Mouse (Mus musculus): Measurements from ENCODE around the gene Olfr794. TPM values are rescaled to one million over a fixed set of nuclear protein-coding genes. Genes with fewer than 3 reads are reported as not detected.

Olfr794 gene
- total RNA-seq (2018; cell fraction: chromatin; rRNA removed): not detected
- total RNA-seq (2018; cell fraction: cytosol; rRNA removed): not detected
- total RNA-seq (2018; cell fraction: nucleus; rRNA removed): not detected
- polyA plus RNA-seq (2018): not detected in 3 replicates

DNA sequence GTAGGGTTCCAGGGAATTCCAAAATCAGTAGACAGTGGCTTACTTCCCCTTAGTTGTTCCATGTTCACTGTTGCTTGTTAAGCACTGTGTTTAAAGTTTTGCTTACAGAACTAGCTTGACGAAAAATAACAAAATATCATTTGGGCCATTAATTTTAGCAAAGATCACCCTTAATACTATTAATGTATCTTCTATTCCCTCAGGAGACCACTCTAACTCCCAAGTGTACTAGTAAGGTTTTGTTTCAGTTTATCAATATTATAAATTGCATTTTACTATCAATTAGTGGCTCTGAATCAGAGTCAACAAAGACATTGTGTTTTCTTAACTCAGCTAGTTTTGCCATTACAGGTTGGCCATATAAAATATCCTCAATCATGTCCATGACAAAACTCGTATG, at the start of gene Olfr794:
Olfr794 (plus strand) TSS at position 301 of the 400 bp plus-strand sequence.
- H3K27ac ChIP-seq: no peak within 1 kb of the TSS
- WGBS (ENCODE audit: missing documents): 81% methylated on average over 2 of the region's 2 CpGs
- no peaks in the 10 kb centered on the region for H3K36me3 ChIP-seq (ENCODE audit: inconsistent target)
- no peaks in the 10 kb centered on the region for H3K79me2 ChIP-seq (ENCODE audit: inconsistent target)
- no peak within 1 kb of the TSS for H3K4me3 ChIP-seq (ENCODE audit: inconsistent target)

DNA sequence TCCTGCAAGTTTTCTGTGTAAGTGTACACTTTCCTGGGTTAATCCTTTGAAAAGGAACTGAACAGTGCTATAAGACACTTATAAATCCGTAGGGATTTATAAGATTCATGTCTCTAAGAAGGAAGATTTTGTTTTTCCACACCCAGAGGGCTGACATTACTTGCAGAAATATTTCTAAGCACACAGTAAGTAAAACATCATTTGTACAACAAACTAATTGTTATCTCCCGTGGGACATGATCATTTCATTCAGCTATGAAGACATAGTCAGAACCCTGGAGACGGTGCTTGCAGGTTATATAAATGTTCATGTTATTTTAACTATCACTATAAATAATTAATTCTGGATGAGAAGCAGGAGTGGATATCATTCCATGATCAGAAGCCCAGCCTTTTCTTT, 46.0 kb upstream of the Olfr794 start, which contains the start of gene Olfr791:
Olfr791 (plus strand) TSS at position 301 of the 400 bp plus-strand sequence.
- H3K79me2 ChIP-seq (ENCODE audit: inconsistent target): no peaks in the 10 kb centered on the region
- H3K4me3 ChIP-seq (ENCODE audit: inconsistent target): no peak within 1 kb of the TSS
- no peaks in the 10 kb centered on the region for H3K36me3 ChIP-seq (ENCODE audit: inconsistent target)
- no peak within 1 kb of the TSS for H3K27ac ChIP-seq
- WGBS (ENCODE audit: missing documents): 66% methylated on average over 3 of the region's 3 CpGs

DNA sequence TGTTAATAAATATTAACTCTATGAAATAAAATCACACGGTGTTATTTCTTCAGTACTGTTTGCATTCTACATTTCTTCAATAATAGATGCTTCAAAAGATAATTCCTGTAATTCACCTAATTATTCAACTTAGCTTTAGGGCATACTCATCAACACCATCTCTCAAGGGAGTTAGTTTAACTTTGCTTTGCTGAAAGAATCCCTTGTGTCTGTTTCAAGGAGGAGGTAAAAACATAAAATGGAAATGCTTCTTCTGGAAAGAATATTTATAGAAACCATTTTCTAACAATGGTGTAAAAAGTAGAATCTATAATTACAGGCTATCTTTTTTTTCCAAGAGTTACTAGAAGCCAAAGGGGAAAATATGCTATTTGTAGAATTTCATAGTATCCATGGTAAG, 28.6 kb upstream of the Olfr794 start, which contains the start of gene Olfr792:
Olfr792 (plus strand) TSS at position 301 of the 400 bp plus-strand sequence.
- Histone ChIP-seq H3K79me2 (ENCODE audit: inconsistent target) (no peaks in the 10 kb centered on the region), H3K4me3 (ENCODE audit: inconsistent target) (no peak within 1 kb of the TSS), H3K36me3 (ENCODE audit: inconsistent target) (no peaks in the 10 kb centered on the region), H3K27ac (no peak within 1 kb of the TSS)
- WGBS (ENCODE audit: missing documents): 82% methylated on average over 1 of the region's 1 CpGs

DNA sequence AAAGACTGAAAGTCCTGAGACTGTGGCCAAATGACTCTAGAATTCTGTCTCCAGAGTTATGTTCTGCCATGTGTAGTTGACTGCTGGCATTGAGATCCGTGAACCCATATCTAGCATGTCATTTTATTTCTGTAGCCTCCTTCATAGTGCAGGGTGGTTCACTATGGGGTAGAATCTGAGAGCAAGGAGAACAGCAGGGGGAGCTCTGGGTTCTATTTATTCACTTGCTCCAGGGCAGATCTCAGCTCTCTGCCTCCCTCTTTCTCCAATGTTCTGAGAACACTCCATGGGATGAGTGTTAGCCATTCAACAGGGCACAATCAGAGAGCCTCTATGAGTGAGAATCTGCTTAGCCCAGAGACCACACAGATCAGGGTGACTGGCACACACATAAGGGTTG, 18.1 kb upstream of the Olfr794 start:
- Histone ChIP-seq H3K27ac (no peak overlapping the region), H3K79me2 (ENCODE audit: inconsistent target) (no peaks in the 10 kb centered on the region), H3K36me3 (ENCODE audit: inconsistent target) (no peaks in the 10 kb centered on the region), H3K4me3 (ENCODE audit: inconsistent target) (no peak overlapping the region)
- WGBS (ENCODE audit: missing documents): 55% methylated on average over 1 of the region's 1 CpGs

DNA sequence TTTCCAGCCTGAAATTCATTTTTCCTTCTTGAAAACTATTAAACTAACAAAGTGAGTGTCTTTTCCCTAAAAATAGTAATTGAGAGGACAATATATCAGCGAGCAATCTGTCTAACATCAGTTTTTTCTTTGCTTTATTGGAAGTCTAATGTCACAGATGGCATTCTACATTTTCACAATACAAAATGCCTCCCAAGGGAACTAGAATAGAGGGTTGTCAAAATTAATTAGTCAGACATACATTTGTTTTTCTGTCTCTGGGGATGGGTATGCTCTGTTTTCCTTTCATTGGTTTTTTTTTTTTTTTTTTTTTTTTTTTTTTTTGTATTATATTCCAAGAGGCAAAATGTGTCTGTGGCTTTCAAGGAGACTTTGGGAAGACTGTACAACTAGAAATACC, 9.6 kb downstream of the Olfr794 start:
- Histone ChIP-seq H3K27ac (no peak overlapping the region), H3K79me2 (ENCODE audit: inconsistent target) (no peaks in the 10 kb centered on the region), H3K36me3 (ENCODE audit: inconsistent target) (no peaks in the 10 kb centered on the region), H3K4me3 (ENCODE audit: inconsistent target) (no peak overlapping the region)
- 42% methylated on average over 1 of the region's 1 CpGs for WGBS (ENCODE audit: missing documents)

DNA sequence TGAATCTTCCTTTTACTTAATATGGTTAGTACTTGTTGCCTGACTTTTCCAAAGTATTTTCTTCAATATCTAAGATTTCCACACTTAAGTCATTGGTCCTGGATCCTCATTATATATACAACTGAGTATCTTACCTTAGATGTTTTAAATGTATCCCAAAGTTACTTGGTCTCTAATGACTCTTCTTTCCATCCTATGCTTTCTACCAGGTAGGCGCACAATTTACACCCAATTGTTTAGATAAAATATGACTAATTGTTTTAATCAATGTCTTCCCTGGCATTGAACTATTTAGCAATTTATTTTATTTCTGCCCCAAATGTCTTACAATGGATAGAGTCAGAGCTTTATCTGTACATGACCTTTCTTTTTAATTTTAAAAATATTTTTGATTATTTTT, 45.0 kb downstream of the Olfr794 start, which contains the start of gene Olfr796:
Olfr796 (minus strand) TSS at position 101 of the 400 bp plus-strand sequence.
- 100% methylated on average over 1 of the region's 1 CpGs for WGBS (ENCODE audit: missing documents)
- no peaks in the 10 kb centered on the region for H3K79me2 ChIP-seq (ENCODE audit: inconsistent target)
- H3K27ac ChIP-seq: no peak within 1 kb of the TSS
- H3K4me3 ChIP-seq (ENCODE audit: inconsistent target): no peak within 1 kb of the TSS
- no peaks in the 10 kb centered on the region for H3K36me3 ChIP-seq (ENCODE audit: inconsistent target)

DNA sequence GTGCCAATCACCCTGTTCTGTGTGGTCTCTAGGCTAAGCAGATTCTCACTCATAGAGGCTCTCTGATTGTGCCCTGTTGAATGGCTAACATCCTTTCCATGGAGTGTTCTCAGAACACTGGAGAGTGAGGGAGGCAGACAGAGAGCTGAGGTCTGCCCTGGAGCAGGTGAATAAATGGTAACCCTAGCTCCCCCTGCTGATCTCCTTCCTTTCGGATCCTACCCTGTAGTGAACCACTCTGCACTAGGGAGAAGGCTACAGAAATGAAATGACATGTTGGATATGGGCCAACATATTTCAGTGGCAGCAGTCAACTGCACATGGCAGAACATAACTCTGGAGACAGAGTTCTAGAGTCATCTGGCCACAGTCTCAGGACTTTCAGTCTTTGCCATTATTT, 54.3 kb downstream of the Olfr794 start:
- 18% methylated on average over 1 of the region's 1 CpGs for WGBS (ENCODE audit: missing documents)
- Histone ChIP-seq H3K79me2 (ENCODE audit: inconsistent target) (no peaks in the 10 kb centered on the region), H3K36me3 (ENCODE audit: inconsistent target) (no peaks in the 10 kb centered on the region), H3K27ac (no peak overlapping the region), H3K4me3 (ENCODE audit: inconsistent target) (no peak overlapping the region)

Other genes starting within 250 kb of the Olfr794 start
- gene Olfr780, start 249.5 kb upstream of the Olfr794 start, polyA plus RNA-seq (2018): not detected in 3 replicates
- gene Olfr781, start 238.8 kb upstream of the Olfr794 start, polyA plus RNA-seq (2018): not detected in 3 replicates
- gene Olfr782, start 218.8 kb upstream of the Olfr794 start, polyA plus RNA-seq (2018): not detected in 3 replicates
- not detected in 3 replicates for gene Olfr784, start 183.6 kb upstream of the Olfr794 start, polyA plus RNA-seq (2018)
- not detected in 3 replicates for gene Olfr785, start 162.2 kb upstream of the Olfr794 start, polyA plus RNA-seq (2018)
- not detected in 3 replicates for gene Olfr786, start 140.3 kb upstream of the Olfr794 start, polyA plus RNA-seq (2018)
- not detected in 3 replicates for gene Olfr787, start 105.8 kb upstream of the Olfr794 start, polyA plus RNA-seq (2018)
- not detected in 3 replicates for gene Olfr788, start 96.7 kb upstream of the Olfr794 start, polyA plus RNA-seq (2018)
- not detected in 3 replicates for gene Olfr789, start 82.9 kb upstream of the Olfr794 start, polyA plus RNA-seq (2018)
- not detected in 3 replicates for gene Olfr790, start 69.2 kb upstream of the Olfr794 start, polyA plus RNA-seq (2018)
- not detected in 3 replicates for gene Olfr791, start 45.9 kb upstream of the Olfr794 start, polyA plus RNA-seq (2018)
- not detected in 3 replicates for gene Olfr792, start 28.5 kb upstream of the Olfr794 start, polyA plus RNA-seq (2018)
- not detected in 3 replicates for gene Olfr796, start 44.9 kb downstream of the Olfr794 start, polyA plus RNA-seq (2018)
- not detected in 3 replicates for gene Olfr798, start 60.3 kb downstream of the Olfr794 start, polyA plus RNA-seq (2018)
- gene Olfr799, start 69.8 kb downstream of the Olfr794 start, polyA plus RNA-seq (2018): not detected in 3 replicates
- not detected in 3 replicates for gene Olfr800, start 90.0 kb downstream of the Olfr794 start, polyA plus RNA-seq (2018)
- not detected in 3 replicates for gene Olfr801, start 106.2 kb downstream of the Olfr794 start, polyA plus RNA-seq (2018)
- gene Olfr802, start 120.5 kb downstream of the Olfr794 start, polyA plus RNA-seq (2018): not detected in 3 replicates
- not detected in 3 replicates for gene Olfr803, start 126.6 kb downstream of the Olfr794 start, polyA plus RNA-seq (2018)
- gene Olfr804, start 135.6 kb downstream of the Olfr794 start, polyA plus RNA-seq (2018): not detected in 3 replicates
- not detected in 3 replicates for gene Olfr805, start 161.7 kb downstream of the Olfr794 start, polyA plus RNA-seq (2018)
- not detected in 3 replicates for gene Olfr806, start 174.3 kb downstream of the Olfr794 start, polyA plus RNA-seq (2018)
- gene Olfr807, start 190.1 kb downstream of the Olfr794 start, polyA plus RNA-seq (2018): not detected in 3 replicates
- not detected in 3 replicates for gene Olfr808, start 197.8 kb downstream of the Olfr794 start, polyA plus RNA-seq (2018)
- gene Olfr809, start 207.0 kb downstream of the Olfr794 start, polyA plus RNA-seq (2018): not detected in 3 replicates
- gene Olfr810, start 227.3 kb downstream of the Olfr794 start, polyA plus RNA-seq (2018): not detected in 3 replicates
- not detected in 3 replicates for gene Olfr811, start 236.7 kb downstream of the Olfr794 start, polyA plus RNA-seq (2018)